Mouse (Mus musculus) frontal cortex, adult (tissue): ENCODE data around the gene Pon3.

Experiments
- ATAC-seq: cut with Nextera tagmentation; 2 replicates; pipeline ENCODE4 v1.9.2; 2017; ENCODE audit warnings: mild to moderate bottlenecking, moderate library complexity, mixed read lengths; ENCODE audit not compliant: low TSS enrichment

The Pon3 gene

DNA sequence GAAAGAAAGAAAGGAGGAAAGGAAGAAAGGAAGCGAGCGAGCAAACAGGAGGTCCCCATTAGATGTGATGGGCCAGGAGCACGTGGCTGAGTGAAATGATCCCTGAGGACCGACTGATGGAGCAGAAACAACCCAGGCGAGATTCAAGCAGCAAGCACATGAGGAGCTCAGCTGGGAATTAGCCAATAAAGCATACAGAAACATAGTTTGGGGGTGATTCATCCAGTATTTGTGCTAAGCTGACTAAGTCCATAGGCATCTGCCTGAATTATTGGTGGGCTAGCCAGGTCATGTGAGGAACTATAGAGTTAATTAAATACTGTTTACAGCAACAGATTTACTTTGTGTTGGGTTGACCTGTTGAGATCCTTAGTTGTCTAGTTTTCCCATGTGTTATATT, 75.4 kb downstream of the Pon3 start:
- ATAC-seq, result no peak

DNA sequence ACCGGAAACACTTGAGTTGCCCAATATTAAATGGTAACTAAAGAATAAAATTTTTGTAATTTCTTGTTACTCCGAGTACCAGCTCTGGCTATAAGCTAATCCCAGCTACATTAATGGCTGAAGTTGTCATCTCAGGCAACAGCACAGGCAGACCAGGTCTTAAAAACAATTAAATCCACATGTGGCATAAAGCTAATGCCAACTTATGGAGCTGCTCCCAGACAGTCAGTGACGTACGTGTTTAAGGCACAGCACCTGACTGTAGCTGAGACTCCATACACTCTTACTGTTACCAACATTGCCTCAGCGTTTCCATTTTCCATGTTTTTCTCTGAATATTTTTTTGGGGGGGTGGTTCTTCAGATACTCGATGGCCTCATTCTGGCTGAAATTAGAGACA, 76.9 kb downstream of the Pon3 start:
- ATAC-seq, result no peak

DNA sequence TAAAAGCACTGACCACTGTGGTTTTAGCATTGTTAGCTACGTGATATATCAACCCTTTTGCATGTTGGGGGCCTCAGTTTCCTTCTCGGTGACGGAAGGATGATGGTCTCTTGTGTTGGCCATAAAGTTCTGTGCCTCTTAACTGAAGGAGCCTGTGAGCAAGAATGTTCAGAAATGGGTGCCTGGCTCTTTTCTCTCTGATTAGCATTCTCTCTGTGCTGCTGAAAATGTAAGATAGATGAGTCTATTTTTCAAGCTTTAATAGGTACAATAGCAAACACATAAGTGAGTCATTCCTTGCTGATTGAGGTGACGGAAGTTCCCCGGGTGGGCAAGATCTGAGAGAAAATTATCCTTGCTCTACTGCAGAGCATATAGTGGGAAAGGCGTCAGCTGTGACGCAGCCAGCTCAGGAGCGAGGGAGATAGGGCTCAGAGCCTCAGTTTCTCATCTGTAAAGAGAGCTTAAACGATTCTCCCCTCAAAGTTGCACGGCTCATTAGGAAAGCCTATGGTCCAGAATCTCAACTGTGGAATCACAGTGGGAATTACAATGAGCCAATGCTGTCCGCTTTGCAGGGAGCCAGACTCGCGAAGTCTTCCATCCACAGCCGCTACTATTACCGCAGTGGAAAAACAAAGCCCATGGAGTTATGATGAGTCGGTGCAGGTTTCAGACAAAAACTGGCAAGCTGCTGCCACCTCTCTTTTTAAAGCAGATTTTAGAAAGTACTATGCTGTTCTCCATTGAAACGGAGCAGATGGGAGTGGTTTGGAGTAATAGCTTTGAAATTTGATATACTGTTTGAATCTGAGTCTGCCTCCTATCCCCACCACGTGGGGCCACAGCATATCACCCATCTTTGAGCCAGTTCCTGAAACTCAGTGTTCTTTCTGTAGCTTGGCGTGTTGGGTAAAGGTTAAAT, 77.9 kb downstream of the Pon3 start:
- peak; percentile 92 for ATAC-seq

DNA sequence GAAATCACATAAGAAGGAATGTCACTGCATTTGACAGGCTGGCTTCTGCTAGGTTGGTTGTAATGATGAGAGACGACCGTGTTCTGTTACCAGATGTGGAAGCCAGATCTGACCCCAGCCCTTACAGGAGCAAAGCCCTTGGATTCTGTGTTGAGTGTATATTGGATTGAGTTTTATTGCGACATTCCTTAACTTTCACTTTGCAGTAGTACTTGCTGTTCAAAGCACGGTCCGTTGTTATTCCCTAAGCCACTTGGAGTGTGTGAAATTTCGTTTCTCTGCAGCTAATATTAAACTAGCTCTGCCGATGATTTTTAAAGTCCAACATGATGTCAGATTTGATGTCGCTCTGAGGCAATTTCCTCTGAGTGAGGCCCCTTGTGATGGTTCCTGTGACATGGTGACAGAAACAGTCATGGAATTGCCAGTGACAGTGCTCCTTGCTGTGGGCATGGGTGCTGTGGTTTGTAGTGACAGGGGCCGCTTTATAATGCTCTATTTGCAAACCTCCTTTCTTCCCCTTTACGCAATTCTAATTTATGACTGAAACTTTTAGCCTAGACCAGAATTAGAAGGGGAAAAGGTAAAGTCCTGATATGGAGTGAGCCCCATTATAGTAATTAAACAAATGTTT, 81.8 kb downstream of the Pon3 start:
- ATAC-seq, result no peak

DNA sequence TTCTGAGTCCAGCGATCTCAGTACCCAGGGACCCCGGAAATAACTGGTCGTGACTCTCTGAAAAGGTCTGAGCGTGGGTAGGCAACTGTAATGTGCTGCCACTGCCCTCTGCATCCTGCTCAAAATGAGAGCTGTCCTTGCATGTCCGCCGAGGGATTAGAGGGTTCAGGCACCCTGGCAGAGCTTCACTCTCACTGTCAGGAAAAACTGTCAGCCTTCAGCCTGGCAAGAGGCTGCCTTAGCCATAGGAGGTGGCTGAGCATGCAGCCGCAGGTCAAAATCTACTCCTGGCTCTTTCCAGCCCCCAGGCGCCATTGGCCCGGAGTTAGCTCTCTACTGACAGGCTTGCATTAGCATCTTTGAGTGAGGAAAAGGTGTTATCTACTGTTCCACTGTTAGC, 83.5 kb downstream of the Pon3 start:
- no peak for ATAC-seq

DNA sequence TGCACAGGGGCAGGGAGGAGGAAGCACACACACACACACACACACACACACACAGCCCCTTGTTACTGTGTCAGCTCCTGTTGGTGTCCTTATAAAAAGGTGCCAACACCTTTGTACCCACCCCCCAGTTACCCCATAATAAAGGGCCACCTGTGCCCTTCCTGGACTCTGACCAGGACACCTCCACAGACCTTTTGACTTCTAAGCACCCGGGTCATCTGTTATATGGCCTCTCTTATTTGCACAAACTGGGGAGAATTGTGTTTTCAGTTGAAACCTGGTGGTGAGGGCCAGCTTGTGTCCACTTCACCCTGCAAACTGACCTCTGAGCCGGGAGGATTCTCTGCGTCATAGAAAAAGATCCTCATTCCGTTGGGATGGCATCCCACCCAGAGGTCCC, 84.7 kb downstream of the Pon3 start:
- ATAC-seq, result no peak
